Mouse (Mus musculus) mesoderm, embryonic 11.5 days (tissue): ENCODE data around the gene P3h3.
A peak's percentile ranks its signal among the peaks of the same experiment; 100 is the strongest.

Source experiments
- DNase-seq: peaks from one replicate; pipeline ENCODE4 v3.0.0-alpha.2; 2012; ENCODE audit warnings: low read depth, low spot score

The P3h3 gene

GRCm38 (mm10) chr6:124865766-124866362 lies 8.3 kb upstream of the P3h3 start:
- no peak for DNase-seq

DNA sequence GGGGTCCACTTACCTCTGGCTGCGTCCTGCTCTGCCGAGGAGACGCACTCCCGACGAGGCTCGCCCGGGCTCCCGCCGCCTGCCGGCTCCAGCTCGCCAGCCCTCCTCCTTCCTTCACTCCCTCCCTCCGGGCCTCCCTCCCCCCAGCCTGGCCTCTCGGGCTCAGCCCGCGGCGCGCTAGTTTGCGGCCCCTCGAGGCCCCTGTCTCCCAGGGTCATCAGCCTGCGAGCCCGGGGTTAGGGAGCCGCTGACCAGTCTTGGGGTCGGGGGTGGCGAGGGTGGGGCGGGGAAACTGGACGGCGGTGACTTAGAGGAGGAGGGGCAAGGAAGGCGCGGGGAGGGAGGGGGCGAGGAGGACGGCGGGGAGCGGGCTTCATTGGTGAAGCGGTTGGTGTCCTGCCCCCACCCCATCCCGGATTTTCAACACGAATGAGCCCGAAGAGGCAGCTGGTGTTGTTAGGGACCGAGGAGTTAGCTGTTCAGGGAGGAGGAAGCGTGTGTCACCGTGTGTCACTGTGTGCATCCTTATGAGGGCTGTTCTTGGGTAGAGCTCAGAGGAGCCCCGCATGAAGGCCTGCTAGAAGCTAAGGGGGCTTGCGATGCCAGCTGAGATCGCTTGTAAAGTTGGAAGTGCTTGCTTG lies 6.2 kb upstream of the P3h3 start, which contains the start of gene Gpr162:
TSS of gene Gpr162 (minus strand) at position 326 of the 641 bp plus-strand sequence.
- DNase-seq = peak; percentile 70

- no peak for DNase-seq
Measured at GRCm38 (mm10) chr6:124863125-124863657, 5.6 kb upstream of the P3h3 start.

- no peak for DNase-seq
Measured at GRCm38 (mm10) chr6:124862406-124863124, 5.0 kb upstream of the P3h3 start.

DNA sequence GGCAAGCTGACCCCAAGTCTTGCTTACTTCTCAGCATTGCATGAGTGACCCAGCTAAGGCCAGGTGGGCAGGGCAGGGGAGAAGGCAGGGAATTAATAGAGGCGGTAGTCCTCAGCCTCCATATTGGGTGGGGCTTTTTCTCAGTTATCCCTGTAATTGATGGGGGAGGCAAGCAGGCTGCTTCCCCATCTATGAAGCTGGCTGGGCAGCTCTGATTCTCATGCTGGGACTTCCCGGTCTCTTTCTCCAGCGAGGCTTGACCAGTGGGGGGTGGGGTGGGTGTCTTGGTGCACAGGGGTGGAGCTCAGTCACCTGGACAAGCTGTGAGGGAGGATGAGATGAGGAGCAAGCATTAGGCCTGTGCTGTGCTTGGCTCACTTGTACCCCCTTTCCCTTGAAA lies 4.2 kb upstream of the P3h3 start:
- DNase-seq = no peak

- DNase-seq = no peak
Measured at GRCm38 (mm10) chr6:124861266-124861665, 3.7 kb upstream of the P3h3 start.

- DNase-seq = no peak
Measured at GRCm38 (mm10) chr6:124860511-124860910, 3.0 kb upstream of the P3h3 start.

GRCm38 (mm10) chr6:124859725-124860124 lies 2.2 kb upstream of the P3h3 start:
- DNase-seq = peak; percentile 86

- no peak for DNase-seq
Measured at GRCm38 (mm10) chr6:124858561-124859318, 1.2 kb upstream of the P3h3 start.

DNA sequence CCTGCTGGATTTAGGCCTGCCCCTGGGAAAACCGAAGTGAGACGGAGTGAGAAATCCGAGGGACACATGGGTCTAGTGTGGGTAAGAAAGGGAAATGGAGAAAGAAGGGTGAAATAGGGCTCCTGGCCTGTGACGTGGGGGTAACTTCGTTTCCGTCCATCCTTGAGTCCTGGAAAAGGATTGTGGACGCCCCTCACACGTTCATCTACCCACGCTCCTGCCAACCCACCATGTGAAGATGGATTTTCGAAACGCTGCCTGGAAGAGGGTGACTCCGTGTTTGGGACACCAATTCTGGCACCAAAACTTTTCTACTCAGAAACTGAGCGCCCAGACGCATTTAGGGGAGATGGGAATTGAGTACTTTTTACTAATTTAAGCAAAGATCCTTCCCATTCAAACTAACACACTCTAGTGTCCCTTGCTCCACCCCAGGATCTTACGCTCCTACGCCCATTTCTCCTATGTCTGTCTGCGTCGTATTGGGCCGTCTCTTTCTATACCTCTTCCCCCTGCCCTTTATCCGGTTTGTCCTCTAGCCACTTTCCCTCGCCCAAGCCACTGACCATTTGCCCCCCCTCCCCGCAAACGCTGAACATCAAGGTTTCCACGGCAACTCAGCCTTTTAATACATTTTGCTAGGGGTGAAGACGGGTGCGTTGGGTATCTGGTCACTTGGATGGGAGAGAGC lies 433 bp upstream of the P3h3 start:
- DNase-seq = no peak

GRCm38 (mm10) chr6:124856321-124856720 lies 1.2 kb downstream of the P3h3 start:
- peak; percentile 59 for DNase-seq

DNA sequence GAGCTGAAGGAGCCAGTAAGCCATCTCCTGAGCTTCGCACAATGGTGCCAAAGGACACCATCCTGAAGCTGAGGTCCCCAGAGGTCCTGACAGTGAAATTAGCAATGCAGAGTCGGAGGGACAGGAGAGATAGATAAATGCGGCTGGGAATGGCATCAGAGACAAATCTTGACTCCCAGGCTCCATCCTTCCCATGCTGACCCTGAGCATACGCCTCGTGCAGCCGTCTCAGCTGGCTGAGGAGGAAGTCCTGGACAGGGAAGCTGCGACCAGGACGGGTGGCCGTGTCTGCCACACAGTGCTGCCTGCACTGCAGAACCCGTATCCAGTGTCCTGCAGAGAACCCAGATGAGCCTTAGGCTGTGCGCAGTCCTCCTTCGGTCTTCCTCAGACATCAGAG lies 2.9 kb downstream of the P3h3 start:
- no peak for DNase-seq

GRCm38 (mm10) chr6:124850535-124850934 lies 7.0 kb downstream of the P3h3 start:
- no peak for DNase-seq

DNA sequence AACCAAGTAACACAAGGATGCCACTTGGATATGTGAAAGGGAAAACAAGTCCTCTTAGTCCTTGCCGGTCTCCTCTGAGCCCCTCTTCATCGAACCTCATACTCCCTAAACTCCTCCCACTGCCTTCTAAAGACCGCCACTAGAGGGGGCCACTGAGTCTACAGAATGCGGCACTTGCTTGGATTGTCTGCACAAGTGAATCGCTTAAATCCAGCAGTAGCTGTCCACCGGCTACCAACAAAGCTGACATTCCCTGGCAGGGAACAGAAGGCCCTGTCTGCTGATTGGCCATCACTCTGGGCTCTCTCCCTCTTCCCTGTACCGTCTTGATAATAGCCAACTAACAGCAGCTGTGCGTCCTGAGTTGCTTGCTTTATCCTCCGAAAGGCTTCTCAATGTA lies 10.2 kb downstream of the P3h3 start:
- DNase-seq = peak; percentile 96

DNA sequence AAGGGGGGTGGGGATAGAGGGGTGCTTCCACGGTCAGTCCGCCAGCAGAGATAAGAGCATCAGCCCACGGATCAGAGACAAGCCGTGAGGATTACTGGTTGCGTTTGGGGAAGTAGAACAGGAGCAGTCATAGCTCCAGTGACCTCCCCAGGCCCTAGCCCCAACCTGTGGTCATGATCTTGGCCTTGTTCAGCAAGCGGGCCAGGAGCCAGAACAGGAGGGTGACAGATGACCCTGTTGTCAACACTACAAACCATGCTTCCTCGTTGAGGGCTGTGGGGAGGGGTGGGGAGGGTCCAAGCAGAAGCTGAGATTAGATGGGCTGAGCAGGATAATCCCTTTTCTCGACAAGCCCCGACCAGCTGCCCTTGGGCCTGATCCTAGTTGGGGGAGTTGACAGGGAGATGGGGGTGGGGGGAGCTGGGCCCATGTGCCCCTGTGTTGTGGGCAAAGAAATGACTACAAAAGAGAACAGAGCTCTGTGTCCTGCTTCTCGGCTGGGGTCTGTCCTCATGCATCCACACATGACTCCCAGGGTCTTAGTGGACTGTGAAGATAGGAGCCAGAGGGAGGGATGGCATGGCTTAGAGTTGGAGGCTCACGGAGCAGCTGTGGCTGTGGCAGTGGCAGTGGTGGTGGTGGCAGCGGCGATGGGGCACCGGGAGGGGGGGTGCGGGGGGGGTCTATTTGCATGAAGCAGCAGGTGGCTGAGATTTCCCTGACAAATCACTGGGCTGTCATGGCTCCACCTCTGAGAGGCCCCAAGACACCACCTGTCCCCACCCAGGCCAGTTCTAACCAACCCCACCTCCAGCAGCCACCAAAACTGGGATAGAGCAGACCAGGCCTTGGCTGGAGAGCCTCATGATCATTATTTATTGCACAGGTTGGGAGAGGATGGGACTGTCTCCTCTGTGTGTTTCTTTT lies 17.0 kb downstream of the P3h3 start, which contains the start of gene Gnb3:
TSS of gene Gnb3 (minus strand) at position 35 of the 927 bp plus-strand sequence.
- no peak for DNase-seq

GRCm38 (mm10) chr6:124839805-124840204 lies 17.7 kb downstream of the P3h3 start:
- DNase-seq = no peak

DNA sequence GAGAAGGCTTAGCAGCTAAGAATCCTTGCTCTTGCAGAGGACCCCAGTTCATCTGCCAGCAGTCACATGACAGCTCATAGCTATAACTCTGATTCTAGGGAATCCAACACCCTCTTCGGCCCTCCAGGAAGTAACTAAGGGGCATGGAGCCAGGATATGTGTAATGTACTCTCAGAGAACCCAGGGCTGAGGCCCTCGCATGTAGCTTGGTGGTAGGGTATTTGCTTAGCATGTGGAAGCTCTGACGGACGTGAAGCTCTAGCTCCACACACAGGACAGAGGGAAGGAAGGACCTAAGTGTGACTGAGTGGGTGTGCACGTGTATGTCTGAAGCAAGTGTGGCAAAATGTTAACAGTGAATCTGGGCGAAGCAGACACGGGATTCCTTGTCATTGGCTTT lies 21.1 kb downstream of the P3h3 start:
- DNase-seq = no peak

DNA sequence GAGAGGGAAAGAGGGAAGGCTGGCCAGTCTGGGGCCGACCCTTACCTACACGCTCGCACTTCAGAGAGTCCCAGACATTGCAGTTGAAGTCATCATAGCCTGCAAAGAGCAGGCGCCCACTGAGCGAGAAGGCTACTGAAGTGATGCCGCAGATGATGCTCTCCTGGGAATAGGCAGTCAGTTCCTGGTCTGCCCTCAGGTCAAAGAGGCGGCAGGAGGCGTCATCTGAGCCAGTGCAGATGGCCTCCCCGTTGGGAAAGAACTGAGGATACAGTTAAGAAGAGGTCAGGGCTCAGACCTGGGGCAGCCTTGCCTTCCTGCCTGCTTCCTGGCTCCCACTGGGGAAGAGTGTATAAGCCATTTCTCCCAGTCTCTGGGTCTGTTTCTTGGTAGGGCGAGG lies 22.0 kb downstream of the P3h3 start:
- no peak for DNase-seq

DNA sequence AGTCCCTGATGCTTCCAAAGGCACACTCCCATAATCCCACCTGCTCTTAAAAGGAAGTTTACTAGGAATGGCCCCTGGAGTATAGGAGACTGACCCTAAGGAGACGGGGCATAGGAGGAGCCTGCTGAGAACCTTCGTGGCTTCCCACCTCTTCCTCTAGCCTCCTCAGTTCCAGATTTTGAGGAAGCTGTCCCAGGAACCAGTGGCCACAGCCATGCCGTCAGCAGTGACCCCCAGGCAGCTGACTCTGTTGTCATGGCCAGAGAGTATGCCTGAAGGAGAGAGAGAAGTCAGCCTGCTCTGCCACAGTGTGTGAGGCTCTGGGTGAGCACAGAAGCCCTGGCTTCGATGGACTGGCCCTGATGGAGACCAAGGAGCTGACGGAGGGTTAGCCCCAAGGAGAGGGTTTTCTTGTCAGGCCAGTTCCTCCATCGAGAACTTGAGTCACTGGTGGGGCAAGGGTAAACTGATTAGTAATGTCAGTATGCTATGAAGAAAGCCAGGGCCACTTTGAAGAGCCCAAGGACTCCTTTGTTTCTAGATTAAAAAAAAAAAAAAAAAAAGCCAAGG lies 23.0 kb downstream of the P3h3 start:
- no peak for DNase-seq

DNA sequence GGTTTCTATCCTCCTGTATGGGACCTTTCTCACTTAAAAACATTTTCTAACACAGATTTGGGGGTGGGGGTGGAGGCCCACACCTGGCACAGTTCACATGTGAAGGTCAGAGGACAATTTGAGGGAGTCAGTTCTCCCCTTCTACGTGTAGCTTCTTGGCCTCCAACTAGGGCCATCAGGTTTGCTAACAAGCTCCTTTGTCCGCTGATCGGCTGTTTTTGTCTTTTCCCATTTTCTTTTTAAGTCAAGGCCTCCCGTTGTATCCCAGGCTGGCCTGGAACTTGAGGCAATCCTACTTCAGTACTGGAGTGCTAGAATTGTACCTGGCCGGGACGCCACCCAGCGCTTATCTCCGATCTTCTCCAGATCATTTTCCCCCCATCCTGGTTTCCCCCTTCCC lies 25.9 kb downstream of the P3h3 start:
- DNase-seq = no peak
